Mouse (Mus musculus) hindbrain, embryonic 10.5 days (tissue): Measurements from ENCODE around the gene Dus4l. TPM values are rescaled to one million over a fixed set of nuclear protein-coding genes. Genes with fewer than 3 reads are reported as not detected.
"Not testable (repeated sequence)": the region's sequence is repeated elsewhere in the genome, so short reads cannot be mapped to it uniquely, and the experiment has no call there.

Experiments
- DNase-seq: peaks from one replicate; pipeline ENCODE4 v3.0.0-alpha.2; 2017; ENCODE audit warnings: low spot score
- H3K27ac ChIP-seq: fragments of 300-500 bp; sonication (generic); 2 replicates; pipeline ENCODE4 v1.5.1; 2016; ENCODE audit warnings: mild to moderate bottlenecking, moderate library complexity
- H3K27me3 ChIP-seq: fragments of 300-500 bp; sonication (generic); 2 replicates; pipeline ENCODE4 v1.6.1; 2016; ENCODE audit warnings: mild to moderate bottlenecking; ENCODE audit not compliant: poor library complexity, insufficient read depth, severe bottlenecking
- H3K36me3 ChIP-seq: fragments of 300-500 bp; sonication (generic); 2 replicates; pipeline ENCODE4 v1.6.1; 2016; ENCODE audit warnings: mild to moderate bottlenecking, moderate library complexity
- H3K4me1 ChIP-seq: fragments of 300-500 bp; sonication (generic); replicated peaks from 2 replicates; pipeline ENCODE4 v1.6.1; 2016; ENCODE audit warnings: mild to moderate bottlenecking
- H3K4me3 ChIP-seq: fragments of 300-500 bp; sonication (generic); 2 replicates; pipeline ENCODE4 v1.5.1; 2016; ENCODE audit warnings: mild to moderate bottlenecking, moderate library complexity
- H3K9me3 ChIP-seq: fragments of 300-500 bp; sonication (generic); 2 replicates; pipeline ENCODE4 v1.6.1; 2016; ENCODE audit warnings: mild to moderate bottlenecking, moderate library complexity
- WGBS: fragments of 180-500 bp; shearing (Covaris S2); methylation state at CpG from one replicate; pipeline ENCODE4 v1.1.7; 2016; 5-methylcytosine and 5-hydroxymethylcytosine counted together
- polyA plus RNA-seq: library from polyadenylated mRNA; unstranded; fragments of >200 nt; fragmentation: Nextera tagmentation; extraction: Ambion mirVana; gene quantifications from 2 replicates; pipeline ENCODE4 v1.2.1, GENCODE M21; 2016

Dus4l gene
- polyA plus RNA-seq, 1 experiment from 2014 or later: 6.9 TPM

- peak; percentile 72 for DNase-seq
- H3K27ac ChIP-seq: peak within 1 kb of the TSS; percentile 95
- H3K27me3 ChIP-seq: no peaks in the 10 kb centered on the region
- WGBS: 2% methylated on average over 73 of the region's 73 CpGs
- peaks cover 12% of the 10 kb centered on the region; the same call in 1 of the 2 replicates for H3K4me1 ChIP-seq
- H3K9me3 ChIP-seq: no peaks in the 10 kb centered on the region
- H3K4me3 ChIP-seq: peak within 1 kb of the TSS; percentile 66
- no peaks in the 10 kb centered on the region for H3K36me3 ChIP-seq
Measured at GRCm38 (mm10) chr12:31634343-31635239, 20.0 kb downstream of the Dus4l start, which contains the start of gene Bcap29. Gene Bcap29, minus strand, starts transcription at chr12:31634658.

DNA sequence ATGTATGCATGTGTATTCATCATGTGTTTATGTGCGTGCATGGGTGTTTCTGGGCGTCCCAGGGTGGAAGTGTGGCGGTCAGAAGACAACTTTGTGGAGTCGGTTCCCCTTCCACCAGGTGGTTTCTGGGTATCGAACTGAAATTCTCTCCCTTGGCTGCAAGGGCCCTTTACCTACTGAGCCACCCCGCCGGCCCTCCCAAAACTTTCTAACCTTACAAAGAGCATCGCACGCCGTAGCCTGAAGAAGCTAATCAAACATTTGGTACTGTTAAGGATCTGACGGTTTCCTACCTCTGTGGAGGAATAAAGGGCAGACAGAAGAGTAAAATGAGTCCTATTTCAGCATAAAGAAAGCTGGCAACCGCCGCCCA is 20.7 kb downstream of the Dus4l start:
- DNase-seq: peak; percentile 36
- 12% methylated on average over 13 of the region's 13 CpGs for WGBS
- Histone ChIP-seq H3K4me1 (peaks cover 12% of the 10 kb centered on the region; the same call in 1 of the 2 replicates), H3K36me3 (no peaks in the 10 kb centered on the region), H3K27me3 (no peaks in the 10 kb centered on the region), H3K9me3 (no peaks in the 10 kb centered on the region), H3K27ac (peak overlapping the region; percentile 95), H3K4me3 (peak overlapping the region; percentile 66)

DNA sequence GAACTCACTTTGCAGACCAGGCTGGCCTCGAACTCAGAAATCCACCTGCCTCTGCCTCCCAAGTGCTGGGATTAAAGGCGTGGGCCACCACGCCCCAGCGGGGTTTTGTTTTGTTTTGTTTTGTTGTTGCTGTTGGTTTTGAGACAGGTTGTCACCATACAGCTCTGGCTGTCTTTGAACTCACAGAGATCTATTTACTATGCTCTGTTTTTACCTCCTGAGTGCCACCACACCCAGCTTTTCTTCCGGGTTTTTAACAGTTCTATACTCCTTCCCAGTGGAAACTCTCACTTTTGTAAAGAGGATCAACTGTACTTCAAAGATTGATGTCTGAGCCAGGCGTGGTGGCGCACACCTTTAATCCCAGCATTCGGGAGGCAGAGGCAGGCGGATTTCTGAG is 26.2 kb downstream of the Dus4l start:
- DNase-seq, H3K27me3 ChIP-seq, H3K4me3 ChIP-seq, H3K9me3 ChIP-seq, H3K4me1 ChIP-seq, H3K36me3 ChIP-seq, H3K27ac ChIP-seq: not testable (repeated sequence)
- WGBS: 92% methylated on average over 9 of the region's 9 CpGs

DNA sequence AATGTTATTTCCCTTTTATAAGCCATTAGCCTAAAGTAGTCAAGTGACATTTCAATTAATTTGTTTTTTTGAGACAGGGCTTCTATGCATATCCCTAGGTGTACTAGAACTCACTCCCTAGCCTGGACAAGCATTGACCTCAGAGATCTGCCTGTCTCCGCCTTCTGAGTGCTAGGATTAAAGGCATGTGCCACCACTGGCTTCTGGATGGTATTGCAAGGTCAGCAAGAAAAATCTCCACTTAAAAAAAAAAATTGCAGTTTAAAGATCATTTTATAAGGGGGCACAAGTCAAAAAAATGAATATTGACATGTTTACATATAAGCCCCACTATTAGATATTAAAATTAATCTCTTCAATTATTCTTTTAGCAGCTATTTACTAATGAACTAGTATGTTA is 29.6 kb downstream of the Dus4l start:
- Histone ChIP-seq H3K27me3 (no peaks in the 10 kb centered on the region), H3K4me3 (no peak overlapping the region), H3K4me1 (no peaks in the 10 kb centered on the region), H3K9me3 (no peaks in the 10 kb centered on the region), H3K36me3 (peaks cover 2% of the 10 kb centered on the region; the same call in 1 of the 2 replicates), H3K27ac (no peak overlapping the region)
- DNase-seq: no peak
- 91% methylated on average over 1 of the region's 1 CpGs for WGBS

- Histone ChIP-seq H3K4me3 (no peak overlapping the region), H3K4me1 (no peaks in the 10 kb centered on the region), H3K27ac (no peak overlapping the region), H3K27me3 (no peaks in the 10 kb centered on the region), H3K36me3 (peaks cover 13% of the 10 kb centered on the region), H3K9me3 (no peaks in the 10 kb centered on the region)
- 86% methylated on average over 8 of the region's 8 CpGs for WGBS
- no peak for DNase-seq
Measured at GRCm38 (mm10) chr12:31620106-31620505, 34.5 kb downstream of the Dus4l start.

DNA sequence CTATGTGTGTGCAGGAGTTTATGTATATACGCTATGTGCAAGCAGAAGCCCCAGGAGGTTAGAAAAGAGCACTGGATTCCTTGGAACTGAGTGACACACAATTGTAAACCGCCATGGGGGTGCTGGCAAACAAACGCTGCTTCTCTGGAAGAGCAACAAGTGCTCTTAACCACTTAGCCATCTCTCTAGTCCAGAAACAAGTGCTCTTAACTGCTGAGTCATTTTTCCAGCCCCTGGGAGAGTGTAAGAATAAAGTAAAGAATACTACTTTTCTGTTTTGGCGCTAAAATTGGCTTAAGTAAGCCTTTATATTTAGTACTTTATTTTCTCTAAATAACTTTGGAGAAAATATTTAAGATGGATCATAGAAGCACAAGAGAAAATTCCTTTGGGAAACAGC is 41.3 kb downstream of the Dus4l start:
- H3K27ac ChIP-seq: no peak overlapping the region
- WGBS: 57% methylated on average over 4 of the region's 4 CpGs
- no peak overlapping the region for H3K4me3 ChIP-seq
- no peak for DNase-seq
- peaks cover under 1% of the 10 kb centered on the region; the same call in 1 of the 2 replicates for H3K4me1 ChIP-seq
- H3K27me3 ChIP-seq: no peaks in the 10 kb centered on the region
- no peaks in the 10 kb centered on the region for H3K9me3 ChIP-seq
- peaks cover 10% of the 10 kb centered on the region for H3K36me3 ChIP-seq

DNA sequence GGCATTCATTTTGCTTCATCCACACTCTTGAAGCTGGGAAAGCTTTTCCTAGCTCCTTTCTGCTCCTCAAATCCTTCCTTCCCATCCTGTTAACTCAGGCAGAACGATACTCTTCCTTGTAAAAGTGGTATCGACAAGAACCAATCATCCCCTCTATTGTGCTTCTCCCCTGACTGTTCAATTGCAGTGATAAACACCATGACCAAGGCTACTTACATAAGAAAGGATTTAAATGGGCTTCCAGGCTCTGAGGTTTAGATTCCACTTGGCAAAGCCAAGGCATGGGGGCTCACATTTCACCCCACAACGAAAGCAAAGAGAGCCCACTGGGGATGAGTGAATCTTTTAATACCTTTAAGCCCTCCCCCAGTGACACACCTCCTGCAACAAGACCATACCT is 46.5 kb downstream of the Dus4l start:
- Histone ChIP-seq H3K27me3 (no peaks in the 10 kb centered on the region), H3K36me3 (no peaks in the 10 kb centered on the region), H3K9me3 (no peaks in the 10 kb centered on the region), H3K4me1 (peaks cover 7% of the 10 kb centered on the region; the same call in 1 of the 2 replicates), H3K4me3 (no peak overlapping the region), H3K27ac (no peak overlapping the region)
- 15% methylated on average over 3 of the region's 3 CpGs for WGBS
- DNase-seq: no peak

DNA sequence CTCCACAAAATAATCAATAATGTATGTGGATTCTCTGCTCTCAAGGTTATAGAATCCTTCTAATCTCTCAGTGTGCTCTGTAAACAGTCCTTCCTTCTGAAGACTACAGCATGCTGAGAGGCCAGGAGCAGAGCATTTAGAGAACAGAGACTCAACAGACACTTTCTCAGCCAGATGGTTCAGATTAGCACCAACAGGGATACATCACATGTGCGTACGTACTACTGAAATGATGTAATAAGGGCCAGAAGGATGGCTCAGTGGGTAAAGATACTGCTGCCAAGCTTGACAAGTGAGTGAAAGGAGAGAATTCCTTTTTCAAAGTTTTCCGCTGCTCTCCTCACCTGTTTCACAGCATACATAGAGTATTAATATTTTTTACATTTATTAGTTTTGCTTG is 49.7 kb downstream of the Dus4l start:
- no peaks in the 10 kb centered on the region for H3K36me3 ChIP-seq
- no peaks in the 10 kb centered on the region for H3K27me3 ChIP-seq
- H3K4me1 ChIP-seq: peaks cover 7% of the 10 kb centered on the region; the same call in 1 of the 2 replicates
- DNase-seq: no peak
- no peak overlapping the region for H3K4me3 ChIP-seq
- 75% methylated on average over 3 of the region's 3 CpGs for WGBS
- H3K27ac ChIP-seq: no peak overlapping the region
- no peaks in the 10 kb centered on the region for H3K9me3 ChIP-seq

DNA sequence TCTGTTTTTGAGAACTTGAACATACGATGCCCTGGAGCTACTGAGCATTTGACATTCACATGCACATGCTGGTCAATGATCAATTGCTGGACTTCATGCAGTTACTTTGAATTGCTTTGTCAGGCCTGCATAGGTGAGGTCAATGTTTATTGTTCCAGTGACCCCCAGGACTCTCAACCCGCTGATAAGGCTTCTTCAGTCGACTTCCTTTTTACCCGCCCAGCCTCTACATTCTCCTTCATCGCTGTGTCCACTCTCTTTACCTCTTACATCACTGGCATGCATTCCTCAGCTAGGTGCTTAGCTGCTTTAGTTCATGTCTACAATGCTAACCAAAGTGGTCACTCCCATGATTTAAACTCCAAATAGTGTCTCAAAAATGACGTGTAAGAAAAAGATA is 51.0 kb downstream of the Dus4l start:
- Histone ChIP-seq H3K9me3 (no peaks in the 10 kb centered on the region), H3K27ac (no peak overlapping the region), H3K4me1 (peaks cover 7% of the 10 kb centered on the region; the same call in 1 of the 2 replicates), H3K27me3 (no peaks in the 10 kb centered on the region), H3K36me3 (no peaks in the 10 kb centered on the region), H3K4me3 (no peak overlapping the region)
- WGBS: 71% methylated on average over 6 of the region's 6 CpGs
- DNase-seq: no peak

- Histone ChIP-seq H3K4me3 (no peak overlapping the region), H3K27ac (no peak overlapping the region), H3K36me3 (no peaks in the 10 kb centered on the region), H3K4me1 (no peaks in the 10 kb centered on the region), H3K9me3 (no peaks in the 10 kb centered on the region), H3K27me3 (no peaks in the 10 kb centered on the region)
- DNase-seq: no peak
- WGBS: 77% methylated on average over 3 of the region's 3 CpGs
Measured at GRCm38 (mm10) chr12:31594296-31594695, 60.3 kb downstream of the Dus4l start.

- 39% methylated on average over 3 of the region's 3 CpGs for WGBS
- Histone ChIP-seq H3K4me3 (no peak overlapping the region), H3K4me1 (no peaks in the 10 kb centered on the region), H3K36me3 (no peaks in the 10 kb centered on the region), H3K27me3 (no peaks in the 10 kb centered on the region), H3K27ac (no peak overlapping the region), H3K9me3 (no peaks in the 10 kb centered on the region)
- no peak for DNase-seq
Measured at GRCm38 (mm10) chr12:31592011-31592410, 62.6 kb downstream of the Dus4l start.
